Mouse (Mus musculus) lung, postnatal 4 days (tissue): ENCODE data around the gene Vps33b.
A peak's percentile ranks its signal among the peaks of the same experiment; 100 is the strongest.

Experiments
- DNase-seq, 2 experiments: peaks; one replicate each; pipeline ENCODE4 v3.0.0; 2021

The Vps33b gene

GRCm38 (mm10) chr7:80269751-80270255 lies 354 bp downstream of the Vps33b start:
- no peak for DNase-seq

- DNase-seq, result no peak
Measured at GRCm38 (mm10) chr7:80273456-80273855, 4.0 kb downstream of the Vps33b start.

- no peak for DNase-seq
Measured at GRCm38 (mm10) chr7:80276374-80276773, 6.9 kb downstream of the Vps33b start.

- no peak for DNase-seq
Measured at GRCm38 (mm10) chr7:80280032-80280431, 10.6 kb downstream of the Vps33b start.

GRCm38 (mm10) chr7:80280998-80281397 lies 11.5 kb downstream of the Vps33b start:
- DNase-seq, result no peak

GRCm38 (mm10) chr7:80281646-80282045 lies 12.2 kb downstream of the Vps33b start:
- no peak for DNase-seq

- DNase-seq, result no peak
Measured at GRCm38 (mm10) chr7:80283226-80283918, 13.9 kb downstream of the Vps33b start.

GRCm38 (mm10) chr7:80284391-80284790 lies 14.9 kb downstream of the Vps33b start:
- DNase-seq, result peak; percentile 29 to 60

- no peak for DNase-seq
Measured at GRCm38 (mm10) chr7:80285725-80286124, 16.3 kb downstream of the Vps33b start.

GRCm38 (mm10) chr7:80287736-80288135 lies 18.3 kb downstream of the Vps33b start:
- no peak for DNase-seq

- DNase-seq, result peak; percentile 99
Measured at GRCm38 (mm10) chr7:80294062-80294763, 24.8 kb downstream of the Vps33b start, which contains the start of gene Prc1. Gene Prc1, plus strand, starts transcription at chr7:80294450.

GRCm38 (mm10) chr7:80294764-80295648 lies 25.6 kb downstream of the Vps33b start:
- DNase-seq, result peak; percentile 15 to 30

GRCm38 (mm10) chr7:80296462-80296861 lies 27.0 kb downstream of the Vps33b start:
- DNase-seq, result no peak

- DNase-seq, result no peak
Measured at GRCm38 (mm10) chr7:80297041-80297440, 27.6 kb downstream of the Vps33b start.

GRCm38 (mm10) chr7:80298754-80299153 lies 29.3 kb downstream of the Vps33b start:
- no peak for DNase-seq

- no peak for DNase-seq
Measured at GRCm38 (mm10) chr7:80299568-80299967, 30.1 kb downstream of the Vps33b start.

GRCm38 (mm10) chr7:80301522-80301921 lies 32.1 kb downstream of the Vps33b start:
- no peak for DNase-seq

- no peak for DNase-seq
Measured at GRCm38 (mm10) chr7:80307766-80308165, 38.3 kb downstream of the Vps33b start.

- no peak for DNase-seq
Measured at GRCm38 (mm10) chr7:80310771-80311170, 41.3 kb downstream of the Vps33b start.

- DNase-seq, result no peak
Measured at GRCm38 (mm10) chr7:80315733-80316132, 46.3 kb downstream of the Vps33b start.

GRCm38 (mm10) chr7:80317439-80318115 lies 48.1 kb downstream of the Vps33b start:
- no peak for DNase-seq

GRCm38 (mm10) chr7:80318670-80319069 lies 49.2 kb downstream of the Vps33b start:
- DNase-seq, result no peak
